Mouse (Mus musculus) forebrain, postnatal 0 days (tissue): ENCODE results near the gene Soat1. TPM values are rescaled to one million over a fixed set of nuclear protein-coding genes. Genes with fewer than 3 reads are reported as not detected.

Experiments
- ATAC-seq: fragments of 200-750 bp; cut with Nextera tagmentation; 2 replicates; pipeline ENCODE4 v1.8.0; 2017; ENCODE audit warnings: mild to moderate bottlenecking, moderate library complexity
- DNase-seq: peaks from one replicate; pipeline ENCODE4 v3.0.0-alpha.2; 2015
- H3K27ac ChIP-seq: fragments of 300-500 bp; sonication (generic); 2 replicates; pipeline ENCODE4 v1.5.1; 2014; ENCODE audit warnings: low read depth, mild to moderate bottlenecking, antibody characterized with exemption, low read length, moderate library complexity, mixed read lengths
- H3K27me3 ChIP-seq: fragments of 300-500 bp; sonication (generic); 2 replicates; pipeline ENCODE4 v1.6.1; 2014; ENCODE audit warnings: mild to moderate bottlenecking, low read length, mixed read lengths; ENCODE audit not compliant: insufficient read depth
- H3K36me3 ChIP-seq: fragments of 300-500 bp; sonication (generic); 2 replicates; pipeline ENCODE4 v1.6.1; 2014; ENCODE audit warnings: mild to moderate bottlenecking, moderate library complexity; ENCODE audit not compliant: insufficient read depth
- H3K4me1 ChIP-seq: fragments of 300-500 bp; sonication (generic); 2 replicates; pipeline ENCODE4 v1.6.1; 2014; ENCODE audit warnings: antibody characterized with exemption; ENCODE audit not compliant: insufficient read depth
- H3K4me2 ChIP-seq: fragments of 300-500 bp; sonication (generic); 2 replicates; pipeline ENCODE4 v1.6.1; 2014; ENCODE audit warnings: low read depth, mild to moderate bottlenecking, moderate library complexity
- H3K4me3 ChIP-seq: fragments of 300-500 bp; sonication (generic); 2 replicates; pipeline ENCODE4 v1.5.1; 2014; ENCODE audit warnings: low read depth, low read length, mixed read lengths
- H3K9ac ChIP-seq: fragments of 300-500 bp; sonication (generic); 2 replicates; pipeline ENCODE4 v1.6.1; 2014; ENCODE audit warnings: mild to moderate bottlenecking
- H3K9me3 ChIP-seq: fragments of 300-500 bp; sonication (generic); 2 replicates; pipeline ENCODE4 v1.6.1; 2016; ENCODE audit warnings: low read length
- CTCF ChIP-seq: sonication (generic); IDR thresholded peaks from 2 replicates; pipeline ENCODE4 v1.5.1; 2016; ENCODE audit warnings: antibody characterized with exemption, control low read depth, low read depth
- WGBS: fragments of 180-500 bp; shearing (Covaris S2); extraction: QIAGEN DNeasy Blood & Tissue Kit; methylation state at CpG from one replicate; pipeline ENCODE4 v1.1.7; 2014; 5-methylcytosine and 5-hydroxymethylcytosine counted together
- polyA plus RNA-seq: library from polyadenylated mRNA; unstranded; fragments of >200 nt; fragmentation: Nextera tagmentation; extraction: Ambion mirVana; gene quantifications from 2 replicates; pipeline ENCODE4 v1.2.1, GENCODE M21; 2015
- total RNA-seq: library from RNA; depleted of rRNA; stranded (reverse); fragments of >200 nt; gene quantifications from 2 replicates; pipeline ENCODE4 v1.2.3, GENCODE M21; 2014

The Soat1 gene
- total and polyA plus RNA-seq, 2 experiments from 2014 or later: 11.7 to 20.6 TPM

DNA sequence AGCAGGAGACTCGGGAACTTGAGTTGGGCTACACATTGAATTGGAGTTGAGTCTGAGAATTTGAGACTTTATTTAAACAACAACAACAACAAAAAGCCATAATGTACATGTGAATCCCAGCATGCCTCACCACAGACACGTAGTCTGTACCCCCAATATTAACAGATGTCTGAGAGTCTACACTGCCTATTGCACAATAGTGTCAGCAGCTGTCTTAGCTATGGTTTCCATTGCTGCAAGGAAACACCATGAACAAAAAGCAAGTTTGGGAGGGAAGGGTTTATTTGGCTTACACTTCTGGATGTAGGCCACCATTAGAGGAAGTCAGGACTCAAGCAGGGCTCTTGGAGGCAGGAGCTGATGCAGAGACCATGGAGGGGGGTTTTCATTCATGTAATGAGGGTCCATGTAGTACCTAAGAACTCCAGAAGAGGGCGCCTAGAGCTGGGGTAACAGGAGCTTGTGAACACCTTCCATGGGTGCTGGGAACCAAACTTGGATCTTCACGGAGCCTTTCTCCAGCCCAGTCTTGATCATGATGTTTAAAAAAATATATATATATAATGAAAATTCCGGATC is 30.9 kb upstream of the Soat1 start:
- Histone ChIP-seq H3K27ac (no peak overlapping the region), H3K36me3 (no peaks in the 10 kb centered on the region), H3K4me3 (no peak overlapping the region), H3K9me3 (no peaks in the 10 kb centered on the region), H3K27me3 (no peaks in the 10 kb centered on the region), H3K4me2 (no peak overlapping the region), H3K4me1 (no peaks in the 10 kb centered on the region), H3K9ac (no peak overlapping the region)
- DNase-seq (no peak), ATAC-seq (no peak)
- no peak for TF ChIP-seq CTCF
- 81% methylated on average over 5 of the region's 5 CpGs for WGBS

DNA sequence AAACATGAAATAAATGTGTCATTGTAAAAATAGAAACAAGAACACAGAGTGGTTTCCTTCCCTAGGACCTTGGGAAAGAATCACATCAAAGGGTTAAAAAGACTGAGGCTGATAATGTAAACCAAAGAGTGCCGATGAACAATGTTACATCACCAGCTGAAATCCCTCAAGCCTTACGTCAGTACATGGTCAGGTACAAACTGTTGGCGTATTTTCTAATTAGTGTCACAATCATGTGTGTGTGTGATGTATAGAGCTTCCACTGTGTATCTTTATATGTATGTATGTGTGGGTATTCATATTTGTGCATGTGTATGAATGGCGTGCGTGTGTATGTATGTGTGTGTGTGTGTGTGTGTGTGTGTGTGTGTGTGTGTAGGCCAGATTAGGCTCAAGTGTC is 22.8 kb upstream of the Soat1 start:
- 83% methylated on average over 5 of the region's 5 CpGs for WGBS
- Histone ChIP-seq H3K4me3 (no peak overlapping the region), H3K27me3 (no peaks in the 10 kb centered on the region), H3K9me3 (no peaks in the 10 kb centered on the region), H3K36me3 (no peaks in the 10 kb centered on the region), H3K27ac (no peak overlapping the region), H3K4me2 (no peak overlapping the region), H3K4me1 (no peaks in the 10 kb centered on the region), H3K9ac (no peak overlapping the region)
- ATAC-seq: no peak
- TF ChIP-seq CTCF: no peak
- DNase-seq: no peak

DNA sequence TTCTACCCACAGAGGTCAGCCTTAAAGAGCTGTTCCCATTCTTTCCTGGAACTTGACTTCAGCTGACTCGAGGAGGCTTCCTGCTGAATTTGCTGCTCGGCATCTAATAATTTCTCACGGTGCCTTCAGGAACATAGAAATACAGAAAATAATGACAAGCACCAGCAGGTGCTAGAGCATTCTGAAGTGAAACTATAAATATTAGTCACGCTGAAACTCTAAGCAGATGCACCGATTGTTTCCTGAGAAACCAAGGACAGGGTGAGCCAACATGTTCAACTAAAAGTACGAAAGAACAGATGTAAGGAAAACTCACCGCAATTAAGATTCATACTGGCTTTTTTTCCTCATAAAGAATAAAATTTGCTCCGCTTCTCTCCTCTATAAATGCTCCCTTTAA is 20.9 kb upstream of the Soat1 start:
- DNase-seq (peak; percentile 7), ATAC-seq (no peak)
- WGBS: 73% methylated on average over 8 of the region's 8 CpGs
- no peaks in the 10 kb centered on the region for H3K27me3 ChIP-seq
- no peaks in the 10 kb centered on the region for H3K4me1 ChIP-seq
- no peak overlapping the region for H3K9ac ChIP-seq
- H3K27ac ChIP-seq: no peak overlapping the region
- no peaks in the 10 kb centered on the region for H3K9me3 ChIP-seq
- no peak overlapping the region for H3K4me2 ChIP-seq
- TF ChIP-seq CTCF: no peak
- no peaks in the 10 kb centered on the region for H3K36me3 ChIP-seq
- no peak overlapping the region for H3K4me3 ChIP-seq

DNA sequence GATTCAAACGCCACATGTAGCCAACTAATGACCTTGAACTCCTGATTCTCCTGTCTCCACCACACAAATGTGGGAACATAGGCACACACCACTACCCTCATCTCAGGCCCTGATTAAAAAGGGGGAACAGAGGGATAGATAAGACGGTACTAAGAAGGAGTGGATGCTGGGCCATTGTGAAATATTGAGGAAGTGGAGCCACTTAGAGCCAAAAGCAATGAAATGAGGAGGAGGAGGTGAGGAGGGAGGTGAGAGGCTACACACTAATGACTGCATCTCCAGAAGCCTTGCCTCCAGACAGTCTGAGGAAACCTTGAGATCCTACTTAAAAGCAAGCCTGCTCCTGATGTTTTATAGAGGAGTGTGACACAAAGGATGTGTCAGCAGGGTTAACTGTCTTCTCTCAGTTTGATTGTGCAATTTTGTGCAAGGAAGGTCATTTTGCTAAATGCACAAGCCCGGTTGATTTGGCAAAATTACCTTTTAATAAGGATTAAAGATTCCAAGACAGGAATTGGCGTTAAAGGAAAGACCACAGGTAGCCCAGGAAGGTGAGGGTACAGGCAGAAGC is 17.2 kb upstream of the Soat1 start:
- H3K9me3 ChIP-seq: no peaks in the 10 kb centered on the region
- 79% methylated on average over 4 of the region's 4 CpGs for WGBS
- no peak overlapping the region for H3K4me2 ChIP-seq
- no peaks in the 10 kb centered on the region for H3K27me3 ChIP-seq
- H3K4me3 ChIP-seq: no peak overlapping the region
- no peak overlapping the region for H3K27ac ChIP-seq
- DNase-seq (no peak), ATAC-seq (no peak)
- no peak overlapping the region for H3K9ac ChIP-seq
- TF ChIP-seq CTCF: no peak
- H3K36me3 ChIP-seq: no peaks in the 10 kb centered on the region
- H3K4me1 ChIP-seq: no peaks in the 10 kb centered on the region

DNA sequence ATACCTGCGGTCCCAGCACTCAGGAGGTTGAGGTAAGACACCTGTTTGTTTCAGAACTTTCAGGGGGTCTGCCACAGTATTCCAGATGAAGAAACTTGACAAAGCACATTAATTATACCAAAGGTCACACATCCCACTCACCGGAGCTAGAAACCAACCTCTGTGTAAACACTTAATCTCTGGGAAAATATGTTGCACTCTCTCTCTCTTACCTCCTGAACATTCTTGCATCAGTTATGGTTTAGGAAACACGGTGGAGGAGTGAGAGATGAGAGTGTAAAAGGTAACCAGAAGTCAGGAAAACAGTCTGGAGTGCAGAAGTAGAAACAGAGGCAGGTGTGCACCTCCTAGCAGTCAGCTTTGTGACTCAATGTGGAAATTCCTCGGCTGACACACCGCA is 13.9 kb upstream of the Soat1 start:
- H3K36me3 ChIP-seq: no peaks in the 10 kb centered on the region
- no peaks in the 10 kb centered on the region for H3K9me3 ChIP-seq
- H3K9ac ChIP-seq: no peak overlapping the region
- H3K4me3 ChIP-seq: no peak overlapping the region
- no peak overlapping the region for H3K4me2 ChIP-seq
- no peak for TF ChIP-seq CTCF
- no peak overlapping the region for H3K27ac ChIP-seq
- H3K4me1 ChIP-seq: no peaks in the 10 kb centered on the region
- 87% methylated on average over 5 of the region's 5 CpGs for WGBS
- no peaks in the 10 kb centered on the region for H3K27me3 ChIP-seq
- DNase-seq: no peak
- ATAC-seq: no peak

DNA sequence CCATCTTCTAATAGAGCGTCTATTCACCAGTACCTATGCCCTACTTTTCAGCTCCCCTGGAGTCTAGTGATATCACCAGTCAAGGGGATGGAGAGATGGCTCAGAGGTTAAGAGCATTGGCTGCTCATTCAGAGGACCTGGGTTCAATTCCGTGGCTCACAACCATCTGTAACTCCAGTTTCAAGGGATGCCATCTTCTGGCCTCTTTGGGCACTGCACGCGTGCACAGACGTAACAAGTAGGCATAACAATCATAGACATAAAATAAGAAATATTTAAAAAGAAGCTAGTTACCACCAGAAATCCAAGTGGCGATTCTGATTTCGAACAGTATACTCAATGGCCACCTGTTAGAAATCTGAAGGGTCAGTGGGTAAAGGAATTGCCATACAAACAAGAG is 13.4 kb upstream of the Soat1 start:
- Histone ChIP-seq H3K36me3 (no peaks in the 10 kb centered on the region), H3K4me3 (no peak overlapping the region), H3K27ac (no peak overlapping the region), H3K9me3 (no peaks in the 10 kb centered on the region), H3K9ac (no peak overlapping the region), H3K27me3 (no peaks in the 10 kb centered on the region), H3K4me1 (no peaks in the 10 kb centered on the region), H3K4me2 (no peak overlapping the region)
- no peak for TF ChIP-seq CTCF
- ATAC-seq (no peak), DNase-seq (no peak)
- WGBS: 96% methylated on average over 7 of the region's 7 CpGs

DNA sequence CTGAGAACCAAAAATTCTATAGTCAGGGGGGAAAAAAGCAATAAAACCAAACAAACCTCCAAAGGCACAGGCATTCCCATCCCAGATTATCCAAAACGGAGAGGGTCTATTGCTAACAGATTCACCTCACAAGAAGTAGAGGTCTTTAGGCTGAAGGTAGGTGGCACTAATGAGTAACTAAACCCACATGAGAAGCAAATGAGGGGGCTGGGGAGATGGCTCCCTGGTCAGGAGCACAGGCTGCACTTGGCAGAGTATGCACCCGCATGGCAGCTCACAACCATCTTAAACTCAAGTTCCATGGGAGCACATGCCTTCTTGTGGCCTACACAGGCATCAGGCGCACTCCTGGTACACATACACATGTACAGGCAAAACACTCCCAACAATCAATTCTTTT is 7.7 kb upstream of the Soat1 start:
- no peak overlapping the region for H3K27ac ChIP-seq
- no peaks in the 10 kb centered on the region for H3K36me3 ChIP-seq
- ATAC-seq: no peak
- no peaks in the 10 kb centered on the region for H3K9me3 ChIP-seq
- H3K9ac ChIP-seq: no peak overlapping the region
- no peaks in the 10 kb centered on the region for H3K4me1 ChIP-seq
- H3K4me2 ChIP-seq: no peak overlapping the region
- no peaks in the 10 kb centered on the region for H3K27me3 ChIP-seq
- DNase-seq: no peak
- H3K4me3 ChIP-seq: no peak overlapping the region
- WGBS: 92% methylated on average over 3 of the region's 3 CpGs
- no peak for TF ChIP-seq CTCF

DNA sequence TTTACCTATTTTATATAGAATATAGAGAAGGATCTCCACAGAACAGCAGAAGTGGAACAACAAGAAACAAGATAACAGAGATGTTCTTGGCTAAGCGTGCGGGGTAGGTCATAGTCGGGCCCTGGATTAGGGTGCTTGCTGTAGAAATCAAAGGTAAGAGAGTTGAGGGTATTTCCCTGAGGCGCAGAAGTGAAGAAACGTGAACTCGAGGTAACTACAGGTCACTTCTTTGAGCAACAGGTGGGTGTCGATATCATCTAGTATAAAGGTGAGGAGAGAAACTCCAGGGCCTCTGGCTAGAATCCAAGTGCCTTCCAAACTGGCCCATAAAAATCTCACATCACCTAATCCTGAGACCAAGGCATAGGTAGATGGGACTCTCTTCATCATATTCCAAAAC is 2.4 kb upstream of the Soat1 start:
- no peak for TF ChIP-seq CTCF
- ATAC-seq (no peak), DNase-seq (no peak)
- Histone ChIP-seq H3K4me3 (no peak overlapping the region), H3K36me3 (no peaks in the 10 kb centered on the region), H3K27me3 (no peaks in the 10 kb centered on the region), H3K9me3 (no peaks in the 10 kb centered on the region), H3K4me2 (no peak overlapping the region), H3K4me1 (peaks cover 5% of the 10 kb centered on the region; the same call in 1 of the 2 replicates), H3K9ac (no peak overlapping the region), H3K27ac (no peak overlapping the region)
- 42% methylated on average over 7 of the region's 7 CpGs for WGBS
